Mouse (Mus musculus): ENCODE results near the gene Olfr1006. TPM values are rescaled to one million over a fixed set of nuclear protein-coding genes. Genes with fewer than 3 reads are reported as not detected.

The Olfr1006 gene
- polyA plus RNA-seq, 1 experiment from 2014 or later = not detected

Other genes starting within 250 kb of the Olfr1006 start
- not detected in 2 replicates for gene Olfr994, start 242.3 kb downstream of the Olfr1006 start, polyA plus RNA-seq (2014; fragmentation: Nextera tagmentation; extraction: Ambion mirVana)
- gene Olfr995, start 235.1 kb downstream of the Olfr1006 start, polyA plus RNA-seq (2014; fragmentation: Nextera tagmentation; extraction: Ambion mirVana) = not detected in 2 replicates
- gene 4833423E24Rik, start 159.7 kb downstream of the Olfr1006 start, polyA plus RNA-seq (2014; fragmentation: Nextera tagmentation; extraction: Ambion mirVana) = 0.12 and 0.35 TPM in 2 replicates
- not detected in 2 replicates for gene Olfr996, start 99.6 kb downstream of the Olfr1006 start, polyA plus RNA-seq (2014; fragmentation: Nextera tagmentation; extraction: Ambion mirVana)
- gene Olfr998, start 89.8 kb downstream of the Olfr1006 start, polyA plus RNA-seq (2014; fragmentation: Nextera tagmentation; extraction: Ambion mirVana) = not detected in 2 replicates
- not detected in 2 replicates for gene Olfr1000, start 66.9 kb downstream of the Olfr1006 start, polyA plus RNA-seq (2014; fragmentation: Nextera tagmentation; extraction: Ambion mirVana)
- not detected in 2 replicates for gene Olfr1002, start 28.1 kb downstream of the Olfr1006 start, polyA plus RNA-seq (2014; fragmentation: Nextera tagmentation; extraction: Ambion mirVana)
- gene Olfr154, start 14.3 kb downstream of the Olfr1006 start, polyA plus RNA-seq (2014; fragmentation: Nextera tagmentation; extraction: Ambion mirVana) = not detected in 2 replicates
- gene Olfr1008, start 10.7 kb upstream of the Olfr1006 start, polyA plus RNA-seq (2014; fragmentation: Nextera tagmentation; extraction: Ambion mirVana) = not detected in 2 replicates
- gene Olfr1009, start 36.7 kb upstream of the Olfr1006 start, polyA plus RNA-seq (2014; fragmentation: Nextera tagmentation; extraction: Ambion mirVana) = not detected in 2 replicates
- gene Olfr1012, start 84.0 kb upstream of the Olfr1006 start, polyA plus RNA-seq (2014; fragmentation: Nextera tagmentation; extraction: Ambion mirVana) = not detected in 2 replicates
- not detected in 2 replicates for gene Olfr1013, start 88.3 kb upstream of the Olfr1006 start, polyA plus RNA-seq (2014; fragmentation: Nextera tagmentation; extraction: Ambion mirVana)
- gene Olfr1014, start 93.9 kb upstream of the Olfr1006 start, polyA plus RNA-seq (2014; fragmentation: Nextera tagmentation; extraction: Ambion mirVana) = not detected in 2 replicates
- not detected in 2 replicates for gene Olfr1015, start 103.2 kb upstream of the Olfr1006 start, polyA plus RNA-seq (2014; fragmentation: Nextera tagmentation; extraction: Ambion mirVana)
- gene Olfr1016, start 123.8 kb upstream of the Olfr1006 start, polyA plus RNA-seq (2014; fragmentation: Nextera tagmentation; extraction: Ambion mirVana) = not detected in 2 replicates
- gene Olfr1018, start 139.7 kb upstream of the Olfr1006 start, polyA plus RNA-seq (2014; fragmentation: Nextera tagmentation; extraction: Ambion mirVana) = not detected in 2 replicates
- gene Olfr1019, start 166.7 kb upstream of the Olfr1006 start, polyA plus RNA-seq (2014; fragmentation: Nextera tagmentation; extraction: Ambion mirVana) = not detected in 2 replicates
- not detected in 2 replicates for gene Olfr1020, start 168.3 kb upstream of the Olfr1006 start, polyA plus RNA-seq (2014; fragmentation: Nextera tagmentation; extraction: Ambion mirVana)
- not detected in 2 replicates for gene Olfr1022, start 189.8 kb upstream of the Olfr1006 start, polyA plus RNA-seq (2014; fragmentation: Nextera tagmentation; extraction: Ambion mirVana)
- not detected in 2 replicates for gene Olfr1023, start 206.9 kb upstream of the Olfr1006 start, polyA plus RNA-seq (2014; fragmentation: Nextera tagmentation; extraction: Ambion mirVana)
- gene Olfr1024, start 226.3 kb upstream of the Olfr1006 start, polyA plus RNA-seq (2014; fragmentation: Nextera tagmentation; extraction: Ambion mirVana) = not detected in 2 replicates
- gene Olfr1025-ps1, start 236.4 kb upstream of the Olfr1006 start, polyA plus RNA-seq (2014; fragmentation: Nextera tagmentation; extraction: Ambion mirVana) = not detected in 2 replicates
- not detected in 2 replicates for gene Olfr1026, start 242.8 kb upstream of the Olfr1006 start, polyA plus RNA-seq (2014; fragmentation: Nextera tagmentation; extraction: Ambion mirVana)

Measured in neural tube, embryonic 14.5 days (tissue).